ENCODE assay signal across 19 mouse cellular contexts in the genomic region with DNA sequence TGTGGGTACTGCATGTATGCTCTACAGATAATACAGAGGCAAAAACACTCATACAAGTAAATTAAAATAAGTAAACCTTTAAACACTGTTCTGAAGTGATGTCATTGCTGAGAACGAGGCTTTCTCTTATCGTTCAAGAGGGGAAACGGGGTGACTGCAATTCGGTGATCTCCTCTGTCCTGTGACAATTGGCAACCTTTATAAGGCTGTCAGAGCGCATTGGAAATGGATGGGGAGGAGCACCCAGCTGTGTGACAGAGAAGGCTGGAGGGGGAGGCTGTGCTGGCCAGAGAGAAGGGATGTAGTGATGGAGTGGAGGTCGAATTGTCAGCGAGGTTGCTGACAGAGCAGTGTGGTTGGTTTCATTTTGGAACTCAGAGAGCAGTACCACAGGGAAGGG.
"Had no signal": no experiment of that assay in that cellular context is flagged by ENCODE, and none has a peak within 500 bp of the region (broad histone marks: within the 10 kb centered on the region; RNA-seq: fewer than 3 reads in every experiment).

No protein-coding gene starts in this region.

- H3K4me1 ChIP-seq: liver, embryonic 12.5 days; liver, embryonic 15.5 days; lung, embryonic 15.5 days; stomach, embryonic 15.5 days had no signal

- H3K36me3 ChIP-seq: limb, embryonic 10.5 days; limb, embryonic 13.5 days; liver, embryonic 12.5 days; liver, embryonic 15.5 days; lung, embryonic 15.5 days; midbrain, embryonic 13.5 days; neural tube, embryonic 12.5 days; neural tube, embryonic 15.5 days; stomach, embryonic 15.5 days had no signal

- H3K4me3 ChIP-seq: layer of hippocampus, adult 2 months; limb, embryonic 10.5 days; limb, embryonic 13.5 days; liver, embryonic 12.5 days; liver, embryonic 15.5 days; lung, embryonic 15.5 days; midbrain, embryonic 13.5 days; neural tube, embryonic 12.5 days; neural tube, embryonic 15.5 days; stomach, embryonic 15.5 days had no signal

- H3K9ac ChIP-seq: limb, embryonic 13.5 days; liver, embryonic 12.5 days; liver, embryonic 15.5 days; lung, embryonic 15.5 days; midbrain, embryonic 13.5 days; neural tube, embryonic 12.5 days; neural tube, embryonic 15.5 days; stomach, embryonic 15.5 days had no signal

- DNase-seq: kidney, adult 9 months; layer of hippocampus, adult 9-11 months; liver; lung, adult 18-20 months; lung, postnatal 10 days; lung, postnatal 36 days; right cerebral cortex, postnatal 25 days; spleen, adult 18-20 months; thymus, postnatal 36 days had no signal

- H3K9me3 ChIP-seq: limb, embryonic 10.5 days; limb, embryonic 13.5 days; liver, embryonic 12.5 days; liver, embryonic 15.5 days; lung, embryonic 15.5 days; midbrain, embryonic 13.5 days; neural tube, embryonic 12.5 days; neural tube, embryonic 15.5 days; stomach, embryonic 15.5 days had no signal

- H3K27me3 ChIP-seq: limb, embryonic 13.5 days; liver, embryonic 12.5 days; liver, embryonic 15.5 days; lung, embryonic 15.5 days; midbrain, embryonic 13.5 days; neural tube, embryonic 12.5 days; neural tube, embryonic 15.5 days; stomach, embryonic 15.5 days had no signal

- ATAC-seq: liver, embryonic 12.5 days; midbrain, embryonic 13.5 days had no signal

- H3K4me2 ChIP-seq: limb, embryonic 13.5 days; liver, embryonic 12.5 days; liver, embryonic 15.5 days; lung, embryonic 15.5 days; midbrain, embryonic 13.5 days; neural tube, embryonic 12.5 days; neural tube, embryonic 15.5 days; stomach, embryonic 15.5 days had no signal

- H3K27ac ChIP-seq: layer of hippocampus, adult 2 months; limb, embryonic 10.5 days; limb, embryonic 13.5 days; liver, embryonic 12.5 days; liver, embryonic 15.5 days; lung, embryonic 15.5 days; midbrain, embryonic 13.5 days; neural tube, embryonic 12.5 days; neural tube, embryonic 15.5 days; stomach, embryonic 15.5 days had no signal
